Mouse (Mus musculus) stomach, embryonic 14.5 days (tissue): Measurements from ENCODE around the gene Washc3. TPM values are rescaled to one million over a fixed set of nuclear protein-coding genes. Genes with fewer than 3 reads are reported as not detected.

Experiments used
- ATAC-seq: fragments of 200-750 bp; cut with Nextera tagmentation; 2 replicates; pipeline ENCODE4 v1.8.0; 2017; ENCODE audit warnings: low read depth, moderate TSS enrichment; ENCODE audit not compliant: insufficient number of reproducible peaks, insufficient read depth, low FRiP score
- H3K27ac ChIP-seq: fragments of 300-500 bp; sonication (generic); 2 replicates; pipeline ENCODE4 v1.5.1; 2014; ENCODE audit warnings: mild to moderate bottlenecking, low read length, moderate library complexity, mixed read lengths
- H3K27me3 ChIP-seq: fragments of 300-500 bp; sonication (generic); 2 replicates; pipeline ENCODE4 v1.6.1; 2014; ENCODE audit warnings: low read length, control low read depth, mixed read lengths; ENCODE audit not compliant: control insufficient read depth, insufficient read depth
- H3K36me3 ChIP-seq: fragments of 300-500 bp; sonication (generic); 2 replicates; pipeline ENCODE4 v1.6.1; 2014; ENCODE audit warnings: mild to moderate bottlenecking, control low read depth, low read length, moderate library complexity, mixed read lengths; ENCODE audit not compliant: control insufficient read depth, insufficient read depth
- H3K4me1 ChIP-seq: fragments of 300-500 bp; sonication (generic); 2 replicates; pipeline ENCODE4 v1.6.1; 2014; ENCODE audit warnings: low read length, control low read depth, mixed read lengths; ENCODE audit not compliant: control insufficient read depth, insufficient read depth
- H3K4me2 ChIP-seq: fragments of 300-500 bp; sonication (generic); replicated peaks from 2 replicates; pipeline ENCODE4 v1.6.1; 2014; ENCODE audit warnings: low read depth, low read length, control low read depth
- H3K4me3 ChIP-seq: fragments of 300-500 bp; sonication (generic); 2 replicates; pipeline ENCODE4 v1.5.1; 2014; ENCODE audit warnings: low read depth, low read length, control low read depth
- H3K9ac ChIP-seq: fragments of 300-500 bp; sonication (generic); replicated peaks from 2 replicates; pipeline ENCODE4 v1.6.1; 2014; ENCODE audit warnings: low read depth, mild to moderate bottlenecking, control low read depth, low read length, moderate library complexity, mixed read lengths
- H3K9me3 ChIP-seq: fragments of 300-500 bp; sonication (generic); 2 replicates; pipeline ENCODE4 v1.6.1; 2016; ENCODE audit warnings: low read depth, low read length, control low read depth; ENCODE audit not compliant: control insufficient read depth
- WGBS: fragments of 180-500 bp; shearing (Covaris S2); extraction: QIAGEN DNeasy Blood & Tissue Kit; methylation state at CpG from one replicate; pipeline ENCODE4 v1.1.7; 2014; 5-methylcytosine and 5-hydroxymethylcytosine counted together
- polyA plus RNA-seq: library from polyadenylated mRNA; unstranded; fragments of >200 nt; fragmentation: Nextera tagmentation; extraction: Ambion mirVana; gene quantifications from 2 replicates; pipeline ENCODE4 v1.2.1, GENCODE M21; 2014

Washc3 gene
- polyA plus RNA-seq, 1 experiment from 2014 or later, result 67.4 TPM

DNA sequence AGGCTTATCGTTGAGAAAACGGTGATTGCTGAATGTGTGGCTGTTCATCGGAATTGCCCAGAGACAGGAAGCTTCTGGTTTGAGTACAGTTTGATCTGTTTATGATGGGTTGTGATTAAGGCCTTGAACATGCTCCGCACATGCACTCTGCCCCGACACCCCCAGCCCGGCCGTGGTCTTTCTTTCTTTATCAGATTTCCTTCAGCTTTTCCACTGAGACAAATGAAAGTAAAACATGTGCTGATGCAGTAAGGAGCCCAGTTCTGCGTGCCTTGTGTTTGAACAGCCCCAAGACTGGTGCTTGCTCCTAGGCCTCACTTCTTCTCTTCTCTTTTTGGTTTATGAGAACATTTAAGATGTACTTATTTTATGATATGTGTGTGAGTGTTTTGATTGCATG, 1.7 kb downstream of the Washc3 start:
- no peak overlapping the region for H3K9ac ChIP-seq
- 86% methylated on average over 8 of the region's 8 CpGs for WGBS
- H3K9me3 ChIP-seq, result no peaks in the 10 kb centered on the region
- no peak overlapping the region for H3K4me2 ChIP-seq
- H3K4me1 ChIP-seq, result 0 out of 2 replicates have a peak, but pooled peaks cover 6% of the 10 kb centered on the region
- ATAC-seq, result no peak
- 0 out of 2 replicates have a peak, but pooled peaks cover 4% of the 10 kb centered on the region for H3K36me3 ChIP-seq
- no peaks in the 10 kb centered on the region for H3K27me3 ChIP-seq
- H3K4me3 ChIP-seq, result no peak overlapping the region
- no peak overlapping the region for H3K27ac ChIP-seq

DNA sequence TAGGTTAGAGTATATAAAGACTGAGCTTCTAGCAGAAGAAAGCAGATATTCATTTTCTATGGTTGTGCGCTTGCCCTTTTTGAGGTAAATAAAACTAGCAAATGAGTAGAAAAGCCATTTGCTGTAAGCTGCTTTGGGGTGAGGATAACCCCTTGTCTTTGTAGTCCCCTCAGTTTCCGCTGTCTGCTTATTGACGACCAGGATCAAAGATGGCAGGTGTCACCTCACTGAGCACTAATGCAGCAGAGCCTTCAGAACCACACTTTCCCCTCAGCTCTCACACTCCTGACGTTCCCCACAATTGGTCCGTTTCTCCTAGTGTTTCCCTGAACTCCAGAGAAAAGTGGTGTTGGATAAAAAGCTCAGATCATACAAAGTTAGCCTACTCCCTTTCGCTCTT, 2.3 kb downstream of the Washc3 start:
- no peak overlapping the region for H3K4me2 ChIP-seq
- no peaks in the 10 kb centered on the region for H3K27me3 ChIP-seq
- H3K9ac ChIP-seq, result no peak overlapping the region
- ATAC-seq, result no peak
- WGBS, result 89% methylated on average over 6 of the region's 6 CpGs
- H3K4me3 ChIP-seq, result no peak overlapping the region
- H3K36me3 ChIP-seq, result 0 out of 2 replicates have a peak, but pooled peaks cover 4% of the 10 kb centered on the region
- no peak overlapping the region for H3K27ac ChIP-seq
- no peaks in the 10 kb centered on the region for H3K9me3 ChIP-seq
- H3K4me1 ChIP-seq, result 0 out of 2 replicates have a peak, but pooled peaks cover 6% of the 10 kb centered on the region

DNA sequence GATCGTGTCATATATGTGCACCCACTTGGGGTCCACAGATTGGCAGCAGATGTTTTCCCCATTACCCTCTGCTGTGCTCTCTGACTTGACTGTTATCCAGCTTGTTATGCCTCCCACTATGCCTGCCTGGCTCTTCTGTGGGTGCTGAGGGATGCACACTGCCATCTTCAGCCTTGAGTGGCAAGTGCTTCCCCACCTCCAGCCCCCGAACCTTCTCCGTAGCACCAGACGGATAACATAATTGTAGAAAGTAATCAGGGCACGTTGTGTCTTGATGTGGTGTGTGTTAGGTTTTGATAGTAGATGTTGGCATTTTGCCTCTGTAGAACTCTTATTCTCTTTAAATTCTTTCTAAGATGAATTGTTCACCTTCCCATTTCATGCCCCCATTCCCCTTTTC, 11.8 kb downstream of the Washc3 start:
- 85% methylated on average over 5 of the region's 5 CpGs for WGBS
- no peak overlapping the region for H3K9ac ChIP-seq

DNA sequence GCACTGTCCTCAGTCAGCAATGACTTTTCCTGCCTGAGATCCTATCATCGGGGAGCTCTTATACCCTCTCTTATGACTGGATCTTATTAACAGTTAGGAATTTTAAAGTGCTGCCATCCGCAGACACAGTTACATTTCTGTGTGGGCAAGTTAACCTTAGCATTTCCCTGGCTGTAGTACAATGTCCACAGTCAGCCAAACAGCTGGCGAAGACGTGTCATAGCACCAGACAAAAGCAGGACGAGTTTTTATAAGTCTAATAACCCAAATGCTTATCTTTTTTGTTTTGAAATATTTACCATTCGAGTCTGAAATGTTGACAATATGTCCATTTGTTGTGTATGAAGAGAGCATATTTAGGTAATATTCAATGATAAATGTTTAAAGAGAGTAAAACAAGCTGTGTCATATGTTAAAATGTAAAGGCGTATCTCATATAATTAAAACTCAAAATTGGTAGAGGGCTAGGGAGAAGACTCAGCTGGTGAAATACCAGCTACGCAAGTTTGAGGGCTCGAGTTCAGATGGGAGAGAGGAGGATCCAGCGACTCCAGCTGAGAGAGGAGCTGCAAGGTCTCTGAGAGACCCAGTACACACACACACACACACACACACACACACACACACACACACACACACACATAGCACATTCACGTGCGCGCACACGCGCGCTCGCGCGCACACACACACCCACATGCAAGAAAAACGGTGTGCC, 14.1 kb downstream of the Washc3 start:
- Histone ChIP-seq H3K9me3 (no peaks in the 10 kb centered on the region), H3K27ac (peak overlapping the region; percentile 21; the same call in 1 of the 2 replicates), H3K4me2 (no peak overlapping the region), H3K36me3 (peaks cover under 1% of the 10 kb centered on the region; the same call in 1 of the 2 replicates), H3K4me1 (no peaks in the 10 kb centered on the region), H3K27me3 (no peaks in the 10 kb centered on the region), H3K4me3 (no peak overlapping the region), H3K9ac (no peak overlapping the region)
- no peak for ATAC-seq
- 73% methylated on average over 20 of the region's 20 CpGs for WGBS

More for the DNA sequence above, 11.8 kb downstream of the Washc3 start:
- Histone ChIP-seq H3K9me3 (no peaks in the 10 kb centered on the region), H3K4me1 (no peaks in the 10 kb centered on the region), H3K36me3 (no peaks in the 10 kb centered on the region; the same call in 1 of the 2 replicates), H3K27ac (no peak overlapping the region), H3K27me3 (no peaks in the 10 kb centered on the region), H3K4me2 (no peak overlapping the region), H3K4me3 (no peak overlapping the region)
- ATAC-seq, result no peak

DNA sequence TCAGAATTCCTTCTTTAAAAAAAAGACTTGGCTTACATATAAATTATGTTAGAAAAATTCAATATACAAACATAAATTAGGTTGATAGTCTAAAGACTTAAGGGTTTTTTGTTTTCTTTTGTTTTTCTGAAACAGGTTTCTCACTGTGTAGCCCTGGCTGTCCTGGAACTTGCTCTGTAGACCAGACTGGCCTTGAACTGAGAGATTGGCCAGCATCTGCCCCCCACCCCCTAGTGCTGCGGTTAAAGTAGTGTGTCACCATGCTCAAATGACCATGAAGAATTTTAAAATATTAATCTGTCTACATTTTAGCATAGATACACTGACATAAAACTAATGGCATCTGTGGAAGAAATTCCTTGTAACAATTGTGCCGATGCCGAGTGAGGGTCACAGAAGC, 17.3 kb downstream of the Washc3 start:
- no peaks in the 10 kb centered on the region for H3K27me3 ChIP-seq
- no peaks in the 10 kb centered on the region for H3K4me1 ChIP-seq
- H3K27ac ChIP-seq, result no peak overlapping the region
- H3K4me2 ChIP-seq, result no peak overlapping the region
- H3K9ac ChIP-seq, result no peak overlapping the region
- peaks cover 3% of the 10 kb centered on the region; the same call in 1 of the 2 replicates for H3K36me3 ChIP-seq
- WGBS, result 96% methylated on average over 3 of the region's 3 CpGs
- no peak overlapping the region for H3K4me3 ChIP-seq
- no peaks in the 10 kb centered on the region for H3K9me3 ChIP-seq
- ATAC-seq, result no peak

DNA sequence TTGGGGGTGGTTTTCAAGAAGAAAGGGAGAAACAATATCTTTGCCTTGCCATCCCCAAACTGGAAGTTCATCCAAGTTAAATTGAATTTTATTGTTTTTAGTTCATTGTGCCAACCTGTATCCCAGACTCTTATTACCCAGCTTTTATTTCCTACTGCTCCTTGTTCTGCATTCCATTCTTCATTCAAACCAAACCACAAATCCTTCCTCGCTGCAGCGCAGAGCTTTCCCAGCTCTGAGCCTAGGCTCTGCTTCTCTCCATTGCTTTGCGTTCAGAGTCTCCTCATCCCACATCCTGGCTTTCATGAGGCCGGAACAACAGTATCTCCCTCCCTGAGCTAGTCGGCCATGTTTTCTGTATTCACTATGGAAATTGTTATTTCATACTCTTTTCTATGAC, 20.8 kb downstream of the Washc3 start:
- H3K9me3 ChIP-seq, result no peaks in the 10 kb centered on the region
- H3K4me3 ChIP-seq, result no peak overlapping the region
- no peak overlapping the region for H3K4me2 ChIP-seq
- 97% methylated on average over 5 of the region's 5 CpGs for WGBS
- no peak overlapping the region for H3K9ac ChIP-seq
- H3K4me1 ChIP-seq, result no peaks in the 10 kb centered on the region
- no peak overlapping the region for H3K27ac ChIP-seq
- peaks cover 3% of the 10 kb centered on the region; the same call in 1 of the 2 replicates for H3K36me3 ChIP-seq
- H3K27me3 ChIP-seq, result no peaks in the 10 kb centered on the region
- ATAC-seq, result no peak

DNA sequence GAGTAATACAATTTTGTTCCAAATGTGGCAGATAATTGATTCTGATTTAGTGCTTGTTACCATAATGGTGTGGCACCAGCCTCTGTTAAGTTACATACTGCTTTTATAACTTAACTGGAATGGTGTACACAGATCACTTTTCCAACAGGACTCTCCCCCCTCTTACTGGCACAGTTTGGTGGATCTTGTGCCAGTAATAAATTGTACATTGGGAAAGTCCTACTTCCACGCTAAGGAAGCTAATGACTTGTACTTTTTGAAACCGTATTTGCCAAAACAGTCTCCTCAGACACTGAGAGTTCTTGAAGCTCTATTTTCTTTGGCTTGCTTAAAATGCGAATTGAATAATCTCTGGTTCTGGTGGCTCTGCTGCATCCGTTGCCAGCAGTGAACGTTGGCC, 24.5 kb downstream of the Washc3 start:
- H3K4me3 ChIP-seq, result no peak overlapping the region
- H3K9me3 ChIP-seq, result no peaks in the 10 kb centered on the region
- H3K27ac ChIP-seq, result no peak overlapping the region
- H3K4me1 ChIP-seq, result no peaks in the 10 kb centered on the region
- WGBS, result 86% methylated on average over 5 of the region's 5 CpGs
- no peaks in the 10 kb centered on the region for H3K36me3 ChIP-seq
- H3K4me2 ChIP-seq, result no peak overlapping the region
- no peak overlapping the region for H3K9ac ChIP-seq
- no peaks in the 10 kb centered on the region for H3K27me3 ChIP-seq
- ATAC-seq, result no peak

DNA sequence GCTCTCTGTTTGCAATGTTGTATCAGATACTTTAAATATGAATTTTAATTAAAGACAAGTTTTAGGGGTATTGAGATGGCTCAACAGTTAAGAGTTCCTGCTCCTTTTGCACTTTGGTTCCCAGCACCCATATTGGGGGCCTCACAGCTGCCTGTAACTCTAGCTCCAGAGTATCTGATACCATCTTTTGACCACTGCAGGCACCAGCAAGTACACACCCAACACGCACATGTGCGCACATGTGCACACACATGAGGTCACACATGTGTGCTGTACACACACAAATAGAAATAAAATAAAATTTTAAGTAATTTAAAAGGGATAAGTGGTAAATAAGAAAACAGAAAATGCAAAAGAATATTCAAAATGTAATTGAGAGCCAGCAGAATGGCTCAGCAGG, 27.1 kb downstream of the Washc3 start:
- Histone ChIP-seq H3K4me2 (no peak overlapping the region), H3K4me1 (no peaks in the 10 kb centered on the region), H3K36me3 (no peaks in the 10 kb centered on the region), H3K9me3 (no peaks in the 10 kb centered on the region), H3K27me3 (no peaks in the 10 kb centered on the region), H3K9ac (no peak overlapping the region), H3K27ac (no peak overlapping the region), H3K4me3 (no peak overlapping the region)
- 95% methylated on average over 2 of the region's 2 CpGs for WGBS
- ATAC-seq, result no peak
